Comparison of ENCODE assay signal across 10 mouse cellular contexts in genomic region chr4:136651882-136652527, GRCm38 (mm10). TPM values are rescaled to one million over a fixed set of nuclear protein-coding genes. Genes with fewer than 3 reads are reported as not detected.
A peak's percentile ranks its signal among the peaks of the same experiment; 100 is the strongest.
DNase-seq lines count a peak whose midpoint lies in the region; ATAC-seq and TF ChIP-seq lines count a peak whose summit lies in the region.
"Had no signal": no experiment of that assay in that cellular context is flagged by ENCODE, and none has a peak within 500 bp of the region (broad histone marks: within the 10 kb centered on the region; RNA-seq: fewer than 3 reads in every experiment).

No protein-coding gene starts in this region.

- H3K4me3 ChIP-seq in midbrain, embryonic 10.5 days: no peak overlapping the region
- no peak overlapping the region for H3K4me3 ChIP-seq in stomach, postnatal 0 days (ENCODE audit: low read depth, low read length)
- H3K4me3 ChIP-seq: gastrocnemius, adult 2 months; limb, embryonic 12.5 days had no signal

- peak overlapping the region; percentile 65; the same call in 1 of the 2 replicates for H3K27ac ChIP-seq in midbrain, embryonic 10.5 days (replicated peaks)
- H3K27ac ChIP-seq in stomach, postnatal 0 days (replicated peaks): no peak overlapping the region
- H3K27ac ChIP-seq: gastrocnemius, adult 2 months; limb, embryonic 12.5 days had no signal

- 70% methylated on average over 13 of the region's 13 CpGs for WGBS in midbrain, embryonic 10.5 days
- WGBS in stomach, postnatal 0 days: 70% methylated on average over 13 of the region's 13 CpGs

- no peak overlapping the region for H3K4me2 ChIP-seq in stomach, postnatal 0 days (replicated peaks; ENCODE audit: low read depth)
- H3K4me2 ChIP-seq: limb, embryonic 12.5 days had no signal

- H3K36me3 ChIP-seq in midbrain, embryonic 10.5 days: peaks cover 79% of the 10 kb centered on the region
- peaks cover 3% of the 10 kb centered on the region for H3K36me3 ChIP-seq in stomach, postnatal 0 days (ENCODE audit: control insufficient read depth, insufficient read depth, low read length)

- peaks cover 39% of the 10 kb centered on the region for H3K4me1 ChIP-seq in midbrain, embryonic 10.5 days
- H3K4me1 ChIP-seq in stomach, postnatal 0 days (replicated peaks; ENCODE audit: control insufficient read depth, insufficient read depth): no peaks in the 10 kb centered on the region; the same call in 1 of the 2 replicates

- no peaks in the 10 kb centered on the region; the same call in 1 of the 2 replicates for H3K9me3 ChIP-seq in midbrain, embryonic 10.5 days (replicated peaks)
- H3K9me3 ChIP-seq in stomach, postnatal 0 days (ENCODE audit: control insufficient read depth, low read length): no peaks in the 10 kb centered on the region

- no peak overlapping the region for H3K9ac ChIP-seq in stomach, postnatal 0 days (ENCODE audit: low read length)
- H3K9ac ChIP-seq: limb, embryonic 12.5 days had no signal

- DNase-seq in cerebellum, adult 11 months: peak; percentile 41
- DNase-seq in right cerebral cortex, postnatal 10 days (ENCODE audit: low spot score in 2 of 2): peak; percentile 73 to 84
- no peak for DNase-seq in right cerebral cortex, postnatal 25 days
- peak; percentile 20 for DNase-seq in midbrain, embryonic 10.5 days (ENCODE audit: low spot score)
- DNase-seq in stomach, postnatal 0 days (ENCODE audit: low spot score): no peak
- DNase-seq in heart, postnatal 36 days: no peak
- DNase-seq in embryo, embryonic 11 days: no peak
- DNase-seq: gastrocnemius, adult 2 months had no signal

- H3K27me3 ChIP-seq in midbrain, embryonic 10.5 days (ENCODE audit: low read depth, poor library complexity, severe bottlenecking): no peaks in the 10 kb centered on the region
- H3K27me3 ChIP-seq in stomach, postnatal 0 days (ENCODE audit: control insufficient read depth, insufficient read depth, low read length): no peaks in the 10 kb centered on the region

- intact Hi-C loops in heart, postnatal 36 days (cut with DNase I): loop anchor here (2.0 kb wide), 1 partner anchor 421 kb away; no protein-coding TSS in a partner anchor

- no peak for TF ChIP-seq EP300 in stomach, postnatal 0 days (optimal IDR thresholded peaks at IDR 0.05)

- TF ChIP-seq CTCF in stomach, postnatal 0 days (IDR thresholded peaks at IDR 0.05; ENCODE audit: low read depth): no peak

- no peak for ATAC-seq in cerebellum, adult (ENCODE audit: insufficient number of reproducible peaks, low FRiP score, low TSS enrichment)
- 0 out of 2 replicates have a peak, but pooled peaks have one; percentile 22 for ATAC-seq in stomach, postnatal 0 days (ENCODE audit: low FRiP score, low TSS enrichment)

RNA-seq across cellular contexts. Expression of gene Lactbl1, which starts 29.6 kb away (rescaled TPM):
- 0.06 TPM in 1 of 2 replicates, not detected in the other for polyA plus RNA-seq in midbrain, embryonic 10.5 days (2016; fragmentation: Nextera tagmentation; extraction: Ambion mirVana)
- polyA plus RNA-seq in stomach, postnatal 0 days (2015; fragmentation: Nextera tagmentation; extraction: Ambion mirVana): not detected in 2 replicates
- not detected for total RNA-seq in heart, postnatal 36 days (2021)
- total RNA-seq: gastrocnemius, adult 2 months had no signal
- polyA plus RNA-seq: limb, embryonic 12.5 days had no signal

RNA-seq across cellular contexts. Expression of gene Tex46, which starts 41.8 kb away (rescaled TPM):
- not detected in 2 replicates for polyA plus RNA-seq in midbrain, embryonic 10.5 days (2016; fragmentation: Nextera tagmentation; extraction: Ambion mirVana)
- not detected in 2 replicates for polyA plus RNA-seq in stomach, postnatal 0 days (2015; fragmentation: Nextera tagmentation; extraction: Ambion mirVana)
- not detected for total RNA-seq in heart, postnatal 36 days (2021)
- total RNA-seq: gastrocnemius, adult 2 months had no signal
- polyA plus RNA-seq: limb, embryonic 12.5 days had no signal

RNA-seq across cellular contexts. Expression of gene Kdm1a, which starts 49.5 kb away (rescaled TPM):
- polyA plus RNA-seq in midbrain, embryonic 10.5 days (2016; fragmentation: Nextera tagmentation; extraction: Ambion mirVana): 51.4 and 55.2 TPM in 2 replicates
- polyA plus RNA-seq in stomach, postnatal 0 days (2015; fragmentation: Nextera tagmentation; extraction: Ambion mirVana): 13.8 and 15.1 TPM in 2 replicates
- 10 to 100 TPM; 28.4 to 33.7 TPM for total RNA-seq in heart, postnatal 36 days (2021)

Comparison
In these comparisons a context has a peak if more than half of its experiments do, and no peak if none do; other contexts are left out.
1. DNase-seq: peak in cerebellum, adult 11 months (single experiment), right cerebral cortex, postnatal 10 days (2 of 2) and midbrain, embryonic 10.5 days (single experiment); none in right cerebral cortex, postnatal 25 days (single experiment), stomach, postnatal 0 days (single experiment), heart, postnatal 36 days (0 of 2) and embryo, embryonic 11 days (single experiment).